Mouse (Mus musculus) midbrain, embryonic 15.5 days (tissue): ENCODE measurements at regions not wholly inside any gene's neighbourhood (a gene's known extent, or its start where the extent isn't known, plus 50 kb on each side); places are given as distances from the start of the nearest gene placed in this dataset.

ENCODE experiments used
- ATAC-seq: fragments of 200-750 bp; cut with Nextera tagmentation; replicated peaks from 2 replicates; pipeline ENCODE4 v1.8.0; 2017; ENCODE audit warnings: moderate TSS enrichment
- H3K27ac ChIP-seq: fragments of 300-500 bp; sonication (generic); 2 replicates; pipeline ENCODE4 v1.5.1; 2015; ENCODE audit warnings: mild to moderate bottlenecking, inconsistent platforms
- H3K27me3 ChIP-seq: fragments of 300-500 bp; sonication (generic); replicated peaks from 2 replicates; pipeline ENCODE4 v1.6.1; 2015; ENCODE audit warnings: inconsistent platforms
- H3K36me3 ChIP-seq: fragments of 300-500 bp; sonication (generic); replicated peaks from 2 replicates; pipeline ENCODE4 v1.6.1; 2015; ENCODE audit warnings: inconsistent platforms
- H3K4me1 ChIP-seq: fragments of 300-500 bp; sonication (generic); 2 replicates; pipeline ENCODE4 v1.6.1; 2015; ENCODE audit warnings: inconsistent platforms
- H3K4me2 ChIP-seq: fragments of 300-500 bp; sonication (generic); 2 replicates; pipeline ENCODE4 v1.6.1; 2015; ENCODE audit warnings: inconsistent platforms, mild to moderate bottlenecking, moderate library complexity
- H3K4me3 ChIP-seq: fragments of 300-500 bp; sonication (generic); 2 replicates; pipeline ENCODE4 v1.5.1; 2015; ENCODE audit warnings: mild to moderate bottlenecking, inconsistent platforms
- H3K9ac ChIP-seq: fragments of 300-500 bp; sonication (generic); 2 replicates; pipeline ENCODE4 v1.6.1; 2015; ENCODE audit warnings: mild to moderate bottlenecking, inconsistent platforms
- H3K9me3 ChIP-seq: fragments of 300-500 bp; sonication (generic); 2 replicates; pipeline ENCODE4 v1.6.1; 2016; ENCODE audit warnings: inconsistent platforms
- WGBS: fragments of 180-500 bp; shearing (Covaris S2); methylation state at CpG from one replicate; pipeline ENCODE4 v1.1.7; 2015; ENCODE audit warnings: mixed read lengths; 5-methylcytosine and 5-hydroxymethylcytosine counted together

DNA sequence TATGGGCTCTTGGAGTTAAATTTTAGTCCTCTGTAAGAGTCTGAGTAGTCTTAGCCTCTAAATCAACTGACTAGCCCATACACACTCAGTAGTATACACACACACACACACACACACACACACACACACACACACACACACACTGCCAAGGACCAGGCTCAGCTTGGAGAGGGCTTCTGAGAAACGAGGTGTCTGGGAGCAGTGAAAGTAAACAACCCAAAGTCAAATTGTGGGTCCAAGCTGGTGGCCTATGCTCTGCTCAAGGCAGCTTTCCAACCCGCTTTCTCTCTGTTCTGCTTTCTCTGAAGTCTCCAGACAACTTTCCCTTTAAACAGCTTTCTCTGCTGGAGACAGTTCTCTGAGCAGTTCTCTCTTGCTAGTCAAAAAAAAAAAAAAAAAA lies 157.6 kb upstream of the Ubash3b start:
- Histone ChIP-seq H3K4me2 (no peak overlapping the region), H3K4me1 (no peaks in the 10 kb centered on the region), H3K27ac (no peak overlapping the region), H3K4me3 (no peak overlapping the region), H3K9ac (no peak overlapping the region), H3K36me3 (no peaks in the 10 kb centered on the region), H3K27me3 (no peaks in the 10 kb centered on the region), H3K9me3 (no peaks in the 10 kb centered on the region)
- 74% methylated on average over 2 of the region's 2 CpGs for WGBS
- ATAC-seq: no peak

DNA sequence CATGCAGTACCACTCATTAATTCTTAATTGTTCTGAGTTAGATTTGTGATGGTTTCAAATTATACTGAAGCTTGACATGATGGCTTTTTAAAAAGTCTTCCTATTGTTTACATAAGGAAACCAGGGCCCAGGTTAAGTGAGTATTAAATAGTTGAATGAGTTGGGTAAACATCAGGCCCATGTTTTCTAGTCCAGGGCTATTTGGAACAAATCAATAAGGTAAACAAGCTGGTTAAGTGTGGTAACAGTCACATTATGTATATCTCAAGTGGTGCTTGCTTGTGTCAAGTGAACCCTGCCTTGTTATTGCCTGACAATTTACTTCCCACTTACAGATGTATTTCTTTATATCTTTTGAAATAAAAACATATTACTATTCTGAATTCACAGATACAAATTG lies 144.7 kb upstream of the Ubash3b start:
- Histone ChIP-seq H3K9ac (no peak overlapping the region), H3K36me3 (no peaks in the 10 kb centered on the region), H3K27ac (no peak overlapping the region), H3K4me2 (no peak overlapping the region), H3K9me3 (no peaks in the 10 kb centered on the region), H3K4me3 (no peak overlapping the region), H3K27me3 (no peaks in the 10 kb centered on the region), H3K4me1 (peaks cover 16% of the 10 kb centered on the region)
- no peak for ATAC-seq

DNA sequence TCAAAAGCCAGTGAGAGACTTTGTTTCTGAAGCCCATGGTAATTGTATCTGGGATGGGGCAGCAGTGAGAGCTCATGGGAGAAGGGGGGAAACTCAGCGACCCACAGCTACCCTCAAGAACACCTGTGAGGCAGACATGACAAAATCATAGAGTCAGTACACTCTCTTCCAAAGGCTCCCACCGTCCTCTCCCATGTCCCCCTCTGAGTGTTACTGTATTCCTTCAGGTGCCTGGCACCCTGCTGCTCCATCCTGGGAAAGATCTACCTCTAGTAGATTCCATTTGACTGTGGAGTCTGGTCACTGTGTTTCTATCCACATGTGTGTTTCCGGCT lies 142.0 kb upstream of the Ubash3b start:
- no peak for ATAC-seq
- Histone ChIP-seq H3K27ac (peak overlapping the region; percentile 51; the same call in 1 of the 2 replicates), H3K9me3 (no peaks in the 10 kb centered on the region), H3K27me3 (no peaks in the 10 kb centered on the region), H3K36me3 (no peaks in the 10 kb centered on the region), H3K4me2 (peak overlapping the region; percentile 29; the same call in 1 of the 2 replicates), H3K4me3 (no peak overlapping the region), H3K9ac (no peak overlapping the region), H3K4me1 (peaks cover 16% of the 10 kb centered on the region)
- 31% methylated on average over 3 of the region's 3 CpGs for WGBS

DNA sequence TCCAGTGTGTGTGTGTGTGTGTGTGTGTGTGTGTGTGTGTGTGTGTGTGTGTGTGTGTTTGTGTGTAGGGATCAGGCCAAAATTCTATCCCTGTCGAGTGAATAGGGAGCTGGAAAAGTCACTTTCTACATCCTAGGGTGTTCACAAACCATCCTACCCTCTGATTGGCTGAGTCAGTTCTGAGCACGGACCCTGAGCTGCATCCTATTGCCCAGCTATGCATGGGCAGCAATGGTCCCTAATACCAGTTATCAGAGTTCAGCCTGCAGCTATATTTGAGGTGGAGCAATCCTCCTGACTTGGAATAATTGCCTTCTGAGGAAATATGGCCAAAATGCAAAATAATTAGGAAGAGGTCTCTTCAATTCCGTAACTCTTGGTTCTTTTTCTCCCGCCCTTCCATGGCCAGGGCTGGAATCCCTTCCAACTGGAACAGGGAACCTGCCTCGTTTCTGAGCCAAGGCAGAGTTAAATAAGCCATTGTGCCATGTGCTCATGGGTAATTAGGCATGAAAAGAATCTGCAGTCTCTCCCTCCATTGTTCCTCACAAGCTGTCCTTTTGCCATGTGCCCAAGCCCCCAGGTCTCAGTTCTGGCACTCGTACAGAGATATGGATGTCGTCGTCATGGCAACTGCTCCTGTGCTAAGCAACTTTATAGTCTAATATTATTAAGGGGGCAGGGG lies 141.5 kb upstream of the Ubash3b start:
- Histone ChIP-seq H3K36me3 (no peaks in the 10 kb centered on the region), H3K4me3 (no peak overlapping the region), H3K27me3 (no peaks in the 10 kb centered on the region), H3K9ac (no peak overlapping the region), H3K9me3 (no peaks in the 10 kb centered on the region), H3K27ac (peak overlapping the region; percentile 51), H3K4me2 (peak overlapping the region; percentile 29), H3K4me1 (peaks cover 16% of the 10 kb centered on the region)
- peak; percentile 85 for ATAC-seq
- WGBS: 22% methylated on average over 8 of the region's 8 CpGs

DNA sequence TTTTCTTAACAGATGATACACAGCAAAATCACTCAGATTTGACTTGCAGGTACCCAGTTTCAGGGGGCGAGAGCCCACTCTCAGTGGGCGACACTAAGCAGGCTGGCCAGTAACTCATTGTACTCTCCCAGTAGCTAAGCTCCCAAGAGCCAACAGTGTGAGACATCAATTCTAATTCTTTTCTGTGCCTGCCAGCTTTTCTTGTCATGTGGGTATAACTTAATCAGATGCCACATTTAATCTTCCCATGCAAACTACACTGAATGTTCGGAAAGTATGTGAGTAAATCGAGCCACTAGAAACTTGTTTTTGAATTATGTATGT lies 124.6 kb upstream of the Ubash3b start:
- Histone ChIP-seq H3K4me3 (no peak overlapping the region), H3K27me3 (no peaks in the 10 kb centered on the region), H3K4me2 (no peak overlapping the region), H3K27ac (peak overlapping the region; percentile 56), H3K9ac (no peak overlapping the region), H3K9me3 (no peaks in the 10 kb centered on the region), H3K4me1 (peaks cover 25% of the 10 kb centered on the region), H3K36me3 (no peaks in the 10 kb centered on the region)
- peak; percentile 71 for ATAC-seq
- 29% methylated on average over 4 of the region's 4 CpGs for WGBS

DNA sequence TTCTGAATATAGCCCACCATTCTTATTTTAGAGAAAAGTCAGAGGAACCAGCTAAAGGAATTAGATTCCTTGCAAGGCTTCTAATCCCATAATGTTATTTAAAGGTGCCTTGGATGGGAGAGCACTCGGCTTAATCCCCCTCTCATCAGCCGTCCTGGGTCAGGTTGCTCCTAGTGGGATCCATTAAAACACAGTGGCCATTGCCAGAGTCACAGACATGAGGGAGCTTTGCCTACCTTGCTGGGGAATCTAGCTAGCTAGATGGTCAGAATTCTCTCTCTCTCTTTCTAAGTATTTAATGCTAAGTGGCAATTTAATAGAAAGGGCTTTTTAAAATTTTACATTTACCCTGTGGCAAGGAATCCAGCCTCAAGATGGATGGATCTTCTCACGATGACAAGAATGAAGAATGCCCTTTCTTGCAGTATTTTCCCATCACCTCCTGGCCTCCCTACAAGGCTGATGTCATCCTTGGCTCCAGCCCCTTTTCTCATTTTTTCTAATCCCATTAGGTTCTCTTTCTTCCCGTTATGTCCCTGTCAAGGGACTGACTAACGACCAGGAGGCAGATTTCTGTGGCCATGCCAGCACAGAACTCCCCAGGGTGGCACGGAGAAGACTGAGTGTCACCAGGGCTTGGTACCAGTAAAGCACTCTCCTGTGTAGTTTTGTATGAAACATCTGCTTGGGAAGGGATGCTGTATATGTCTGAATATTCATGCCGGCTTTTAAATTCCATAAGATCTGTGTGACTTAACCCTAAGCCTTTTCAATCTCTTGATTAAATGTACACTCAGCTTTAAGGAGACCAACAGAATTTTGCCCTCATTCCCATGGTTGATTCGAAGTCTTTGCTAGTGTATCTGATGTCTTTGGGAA lies 124.0 kb upstream of the Ubash3b start:
- Histone ChIP-seq H3K27me3 (no peaks in the 10 kb centered on the region), H3K4me1 (peaks cover 25% of the 10 kb centered on the region), H3K4me2 (no peak overlapping the region), H3K27ac (peak overlapping the region; percentile 56), H3K9me3 (no peaks in the 10 kb centered on the region), H3K4me3 (no peak overlapping the region), H3K9ac (no peak overlapping the region), H3K36me3 (no peaks in the 10 kb centered on the region)
- ATAC-seq: peak; percentile 72
- WGBS: 16% methylated on average over 8 of the region's 8 CpGs

DNA sequence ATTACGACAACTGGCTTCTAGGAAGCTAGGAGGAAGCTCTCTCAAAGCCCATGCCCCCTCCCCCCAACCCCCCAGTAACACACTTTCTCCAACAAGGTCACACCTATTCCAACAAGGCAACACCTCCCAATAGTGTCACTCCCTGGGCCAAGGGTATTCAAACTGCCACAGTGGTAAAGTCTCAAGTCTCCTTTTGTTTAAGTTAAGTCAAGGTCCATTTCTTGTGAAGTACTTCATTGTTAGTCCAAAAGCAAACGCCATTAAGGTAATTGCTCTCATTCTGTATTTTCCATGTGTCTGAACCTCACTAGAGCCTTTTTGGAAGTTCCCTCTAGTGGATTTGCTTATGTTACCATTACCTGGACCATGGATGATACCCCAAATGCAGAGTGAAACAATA lies 116.2 kb upstream of the Ubash3b start:
- peaks cover 9% of the 10 kb centered on the region for H3K4me1 ChIP-seq
- no peak overlapping the region for H3K4me3 ChIP-seq
- ATAC-seq: no peak
- WGBS: 90% methylated on average over 2 of the region's 2 CpGs
- no peak overlapping the region for H3K9ac ChIP-seq
- H3K27me3 ChIP-seq: no peaks in the 10 kb centered on the region
- H3K36me3 ChIP-seq: no peaks in the 10 kb centered on the region
- no peak overlapping the region for H3K4me2 ChIP-seq
- no peak overlapping the region for H3K27ac ChIP-seq
- H3K9me3 ChIP-seq: no peaks in the 10 kb centered on the region; the same call in 1 of the 2 replicates

DNA sequence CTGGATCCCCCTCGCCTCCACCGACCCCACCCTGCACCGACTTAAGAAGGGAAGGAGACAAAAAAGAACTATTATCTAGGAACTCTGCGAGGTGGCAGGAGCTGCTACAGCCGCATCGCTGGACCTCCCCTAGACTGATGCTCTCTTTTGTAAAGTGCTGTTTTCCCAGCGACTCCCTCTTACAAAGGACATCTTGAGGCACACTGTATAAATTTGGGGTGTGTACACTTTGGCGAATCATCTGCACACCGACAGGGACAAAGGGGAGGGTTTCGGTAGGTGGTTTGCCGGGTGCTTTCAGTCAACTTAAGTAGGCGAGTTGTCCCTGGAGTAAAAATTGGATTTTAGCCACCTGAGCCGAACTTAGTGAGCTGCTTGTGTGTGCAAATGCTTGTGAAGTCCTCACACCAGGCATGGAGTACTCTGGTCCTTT lies 112.4 kb upstream of the Ubash3b start:
- peak; percentile 80 for ATAC-seq
- peak overlapping the region; percentile 92 for H3K27ac ChIP-seq
- 2% methylated on average over 13 of the region's 13 CpGs for WGBS
- peaks cover 13% of the 10 kb centered on the region for H3K4me1 ChIP-seq
- peak overlapping the region; percentile 37 for H3K4me3 ChIP-seq
- peak overlapping the region; percentile 50 for H3K9ac ChIP-seq
- no peaks in the 10 kb centered on the region for H3K27me3 ChIP-seq
- no peaks in the 10 kb centered on the region for H3K36me3 ChIP-seq
- no peaks in the 10 kb centered on the region; the same call in 1 of the 2 replicates for H3K9me3 ChIP-seq
- peak overlapping the region; percentile 57 for H3K4me2 ChIP-seq

DNA sequence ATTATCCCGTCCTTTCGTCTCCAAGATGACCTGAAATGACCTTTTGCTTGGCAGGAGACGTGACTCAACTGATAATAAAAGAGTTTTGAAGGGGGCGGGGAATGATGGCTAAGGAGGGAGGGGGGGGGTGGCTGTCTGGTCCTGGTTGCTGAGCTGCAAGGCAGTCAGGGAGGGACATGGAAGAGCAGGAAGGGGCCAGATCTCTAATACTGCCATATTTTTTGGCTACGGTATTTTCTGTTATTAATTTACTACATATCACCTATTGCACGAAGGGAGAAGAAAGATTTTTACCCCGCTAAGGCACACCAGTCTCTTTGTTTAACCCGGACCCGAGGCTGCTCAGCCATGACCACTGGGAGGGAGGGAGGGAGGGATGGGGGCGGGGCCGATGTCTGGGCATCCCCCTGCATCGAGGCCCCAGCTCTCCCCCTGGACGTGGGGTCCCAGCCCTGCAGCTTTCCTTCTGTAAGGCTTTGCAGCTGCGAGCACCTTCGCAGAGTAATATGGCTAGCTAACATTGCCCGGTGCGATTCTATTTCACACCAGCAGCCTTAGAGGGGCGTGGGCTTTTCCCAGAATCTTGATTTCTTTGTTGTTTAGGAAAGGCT lies 111.8 kb upstream of the Ubash3b start:
- peaks cover 13% of the 10 kb centered on the region for H3K4me1 ChIP-seq
- H3K9me3 ChIP-seq: no peaks in the 10 kb centered on the region; the same call in 1 of the 2 replicates
- peak overlapping the region; percentile 50 for H3K9ac ChIP-seq
- no peaks in the 10 kb centered on the region for H3K27me3 ChIP-seq
- H3K4me3 ChIP-seq: peak overlapping the region; percentile 37
- WGBS: 1% methylated on average over 18 of the region's 18 CpGs
- H3K27ac ChIP-seq: peak overlapping the region; percentile 92
- peak; percentile 96 for ATAC-seq
- H3K4me2 ChIP-seq: peak overlapping the region; percentile 57
- no peaks in the 10 kb centered on the region for H3K36me3 ChIP-seq

DNA sequence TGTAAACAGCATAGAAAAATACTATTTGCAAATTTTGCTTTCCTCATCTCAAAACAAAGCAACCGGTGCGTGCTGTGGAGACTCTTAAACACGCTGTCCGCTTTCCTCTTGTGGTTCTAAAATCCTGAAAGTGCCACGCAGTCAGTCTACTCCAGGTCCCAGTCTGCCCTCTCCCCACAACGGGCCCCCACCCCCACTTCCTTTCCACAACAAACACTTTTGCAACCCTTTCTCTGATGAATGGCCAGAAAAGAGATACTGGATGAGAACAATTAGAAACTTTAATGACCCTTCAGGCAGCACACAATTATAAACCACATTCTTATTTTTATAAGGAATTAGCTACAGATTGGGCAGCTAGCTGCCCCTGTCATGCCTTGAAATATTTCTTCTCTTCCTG lies 111.1 kb upstream of the Ubash3b start:
- no peaks in the 10 kb centered on the region for H3K27me3 ChIP-seq
- peak overlapping the region; percentile 57 for H3K4me2 ChIP-seq
- no peaks in the 10 kb centered on the region for H3K36me3 ChIP-seq
- peak overlapping the region; percentile 37 for H3K4me3 ChIP-seq
- peaks cover 13% of the 10 kb centered on the region for H3K4me1 ChIP-seq
- H3K27ac ChIP-seq: peak overlapping the region; percentile 92
- ATAC-seq: no peak
- H3K9ac ChIP-seq: no peak overlapping the region
- WGBS: 3% methylated on average over 6 of the region's 6 CpGs
- H3K9me3 ChIP-seq: no peaks in the 10 kb centered on the region; the same call in 1 of the 2 replicates

DNA sequence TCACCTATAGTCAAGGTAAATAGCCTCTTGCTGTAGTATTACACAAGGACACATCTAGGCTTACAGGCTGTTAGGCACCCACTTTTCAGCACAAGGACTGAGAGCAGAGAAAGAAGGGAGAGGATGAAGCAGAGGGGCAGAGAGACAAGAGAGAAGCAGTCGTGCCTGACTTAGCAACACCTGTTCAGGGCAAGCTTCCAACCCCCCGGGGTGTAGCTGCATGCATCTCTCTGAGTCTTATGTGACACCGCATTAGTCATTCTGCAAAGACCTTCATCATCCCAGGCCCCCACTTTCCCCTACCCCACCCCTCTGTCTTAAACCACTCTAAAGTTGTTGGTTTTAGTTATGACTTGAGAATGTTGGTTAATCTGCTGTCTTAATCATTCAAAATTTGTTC lies 106.6 kb upstream of the Ubash3b start:
- no peak overlapping the region for H3K4me2 ChIP-seq
- H3K36me3 ChIP-seq: no peaks in the 10 kb centered on the region
- no peak overlapping the region for H3K4me3 ChIP-seq
- no peaks in the 10 kb centered on the region for H3K27me3 ChIP-seq
- H3K27ac ChIP-seq: no peak overlapping the region
- 35% methylated on average over 3 of the region's 3 CpGs for WGBS
- ATAC-seq: no peak
- H3K9me3 ChIP-seq: no peaks in the 10 kb centered on the region
- H3K9ac ChIP-seq: no peak overlapping the region
- H3K4me1 ChIP-seq: peaks cover 5% of the 10 kb centered on the region

DNA sequence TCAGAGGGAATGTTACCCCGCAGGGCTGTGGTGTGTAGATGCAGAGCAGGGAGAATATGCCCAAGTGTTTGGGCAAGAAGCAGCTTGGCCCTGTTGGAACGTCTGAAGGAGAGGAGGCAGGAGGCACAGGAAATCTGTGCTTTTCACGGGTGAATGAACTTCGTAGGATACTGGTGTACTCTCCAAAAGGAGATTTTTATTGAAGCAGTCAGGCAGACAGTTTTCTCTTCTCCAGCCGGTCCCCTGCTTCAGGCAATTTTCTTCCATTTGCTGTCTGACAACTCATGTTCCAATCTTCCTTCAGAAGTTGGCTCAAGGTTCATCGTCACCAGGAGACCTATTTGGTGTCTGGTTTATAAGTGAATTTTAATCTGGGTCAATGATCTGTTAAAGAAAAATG lies 103.0 kb upstream of the Ubash3b start:
- Histone ChIP-seq H3K4me3 (no peak overlapping the region), H3K4me2 (no peak overlapping the region), H3K9me3 (no peaks in the 10 kb centered on the region), H3K27ac (no peak overlapping the region), H3K36me3 (no peaks in the 10 kb centered on the region), H3K27me3 (no peaks in the 10 kb centered on the region), H3K4me1 (no peaks in the 10 kb centered on the region), H3K9ac (no peak overlapping the region)
- ATAC-seq: no peak
- WGBS: 48% methylated on average over 6 of the region's 6 CpGs
